Mouse (Mus musculus) common myeloid progenitor, adult 5-6 weeks (primary cell): ENCODE results near the gene Cobll1. TPM values are rescaled to one million over a fixed set of nuclear protein-coding genes. Genes with fewer than 3 reads are reported as not detected.

Experiments used
- total RNA-seq: library from RNA; stranded (forward); fragments of 200-1000, 187-1606 nt; gene quantifications from 2 replicates; pipeline ENCODE4 v1.2.3, GENCODE M21; 2017

Gene Cobll1
- total RNA-seq, 1 experiment from 2014 or later, result 6.9 TPM

Other genes with a start within 250 kb of the Cobll1 start
- 4.0 TPM in 1 of 2 replicates, not detected in the other for gene Grb14, start 214.4 kb downstream of the Cobll1 start, total RNA-seq
- gene Slc38a11, start 124.6 kb upstream of the Cobll1 start, total RNA-seq, result 0.05 TPM in 1 of 2 replicates, not detected in the other